Mouse (Mus musculus) liver, adult 2 months (tissue): ENCODE results near the gene Celf2.

Experiments used
- CTCF ChIP-seq: fragments of 200-500 bp; IDR thresholded peaks from 2 replicates; pipeline ENCODE4 v1.5.1; 2011; ENCODE audit warnings: low read depth, low read length, control low read depth
- POLR2A ChIP-seq: fragments of 200-500 bp; IDR thresholded peaks from 2 replicates; pipeline ENCODE4 v1.6.1; 2011; ENCODE audit warnings: low read length, control low read depth; ENCODE audit not compliant: insufficient read depth; ENCODE audit errors: extremely low read depth

GRCm38 (mm10) chr2:7234587-7234986 lies 274.8 kb downstream of the Celf2 start:
- no peak for TF ChIP-seq CTCF
- TF ChIP-seq POLR2A: no peak
